Mouse (Mus musculus) intestine, postnatal 0 days (tissue): ENCODE results near the gene Prickle1. TPM values are rescaled to one million over a fixed set of nuclear protein-coding genes. Genes with fewer than 3 reads are reported as not detected.
A peak's percentile ranks its signal among the peaks of the same experiment; 100 is the strongest.

ENCODE experiments used
- ATAC-seq: fragments of 200-750 bp; cut with Nextera tagmentation; 2 replicates; pipeline ENCODE4 v1.8.0; 2017; ENCODE audit warnings: mild to moderate bottlenecking, moderate TSS enrichment, moderate library complexity
- H3K27ac ChIP-seq: fragments of 300-500 bp; sonication (generic); 2 replicates; pipeline ENCODE4 v1.5.1; 2014; ENCODE audit warnings: mild to moderate bottlenecking, low read depth, low read length, moderate library complexity
- H3K27me3 ChIP-seq: fragments of 300-500 bp; sonication (generic); replicated peaks from 2 replicates; pipeline ENCODE4 v1.6.1; 2014; ENCODE audit warnings: low read length, mixed read lengths; ENCODE audit not compliant: control insufficient read depth, insufficient read depth
- H3K36me3 ChIP-seq: fragments of 300-500 bp; sonication (generic); 2 replicates; pipeline ENCODE4 v1.6.1; 2014; ENCODE audit warnings: mild to moderate bottlenecking, moderate library complexity; ENCODE audit not compliant: control insufficient read depth, insufficient read depth
- H3K4me1 ChIP-seq: fragments of 300-500 bp; sonication (generic); replicated peaks from 2 replicates; pipeline ENCODE4 v1.6.1; 2014; ENCODE audit warnings: antibody characterized with exemption, low read length, mixed read lengths; ENCODE audit not compliant: control insufficient read depth, insufficient read depth
- H3K4me2 ChIP-seq: fragments of 300-500 bp; sonication (generic); replicated peaks from 2 replicates; pipeline ENCODE4 v1.6.1; 2014; ENCODE audit warnings: low read depth, mild to moderate bottlenecking, moderate library complexity
- H3K4me3 ChIP-seq: fragments of 300-500 bp; sonication (generic); 2 replicates; pipeline ENCODE4 v1.5.1; 2014; ENCODE audit warnings: low read depth, low read length
- H3K9ac ChIP-seq: fragments of 300-500 bp; sonication (generic); 2 replicates; pipeline ENCODE4 v1.6.1; 2014; ENCODE audit warnings: mild to moderate bottlenecking, low read depth, low read length
- H3K9me3 ChIP-seq: fragments of 300-500 bp; sonication (generic); 2 replicates; pipeline ENCODE4 v1.6.1; 2016; ENCODE audit warnings: mixed run types; ENCODE audit not compliant: control insufficient read depth
- CTCF ChIP-seq: sonication (generic); IDR thresholded peaks from 2 replicates; pipeline ENCODE4 v1.5.1; 2016; ENCODE audit warnings: low read depth, mild to moderate bottlenecking, control low read depth, antibody characterized with exemption, moderate library complexity
- WGBS: fragments of 180-500 bp; shearing (Covaris S2); extraction: QIAGEN DNeasy Blood & Tissue Kit; methylation state at CpG from one replicate; pipeline ENCODE4 v1.1.7; 2014; 5-methylcytosine and 5-hydroxymethylcytosine counted together
- polyA plus RNA-seq: library from polyadenylated mRNA; unstranded; fragments of >200 nt; fragmentation: Nextera tagmentation; extraction: Ambion mirVana; gene quantifications from 2 replicates; pipeline ENCODE4 v1.2.1, GENCODE M21; 2015

Prickle1 gene
- polyA plus RNA-seq, 1 experiment from 2014 or later, result 6.5 TPM

DNA sequence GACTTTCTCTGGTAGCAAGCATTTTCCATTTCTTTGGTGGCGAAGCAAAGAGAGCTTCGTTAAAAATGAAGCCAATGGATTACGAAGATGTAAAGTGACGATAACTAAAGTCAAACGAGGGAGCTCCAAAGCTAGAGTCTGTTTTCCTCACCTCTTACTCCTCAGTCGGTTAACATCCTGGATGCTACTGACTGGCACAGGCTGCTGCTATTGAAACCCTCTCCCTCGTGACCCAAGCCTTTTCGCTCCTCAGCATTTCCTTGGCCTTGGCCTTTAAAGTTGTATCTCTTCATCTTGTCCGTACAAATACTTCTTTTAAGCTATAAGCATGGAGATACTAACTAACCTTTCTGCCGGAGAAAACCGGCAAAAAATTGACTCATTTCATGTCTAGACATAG is 1.3 kb upstream of the Prickle1 start:
- Histone ChIP-seq H3K4me3 (no peak overlapping the region), H3K4me2 (peak overlapping the region; percentile 92), H3K4me1 (0 out of 2 replicates have a peak, but pooled peaks cover 6% of the 10 kb centered on the region), H3K27me3 (no peaks in the 10 kb centered on the region), H3K9me3 (no peaks in the 10 kb centered on the region), H3K27ac (no peak overlapping the region), H3K36me3 (no peaks in the 10 kb centered on the region), H3K9ac (no peak overlapping the region)
- ATAC-seq, result no peak
- 67% methylated on average over 11 of the region's 11 CpGs for WGBS
- no peak for TF ChIP-seq CTCF

GRCm38 (mm10) chr15:93596285-93596684 is 594 bp upstream of the Prickle1 start:
- peak overlapping the region; percentile 92 for H3K4me2 ChIP-seq
- H3K4me1 ChIP-seq, result 0 out of 2 replicates have a peak, but pooled peaks cover 10% of the 10 kb centered on the region
- H3K27ac ChIP-seq, result 0 out of 2 replicates have a peak overlapping the region, but pooled peaks have one; percentile 94
- 1% methylated on average over 11 of the region's 11 CpGs for WGBS
- ATAC-seq, result peak; percentile 22; the same call in 1 of the 2 replicates
- no peaks in the 10 kb centered on the region for H3K36me3 ChIP-seq
- H3K4me3 ChIP-seq, result peak overlapping the region; percentile 89
- H3K9ac ChIP-seq, result peak overlapping the region; percentile 94
- H3K27me3 ChIP-seq, result no peaks in the 10 kb centered on the region
- no peaks in the 10 kb centered on the region for H3K9me3 ChIP-seq
- TF ChIP-seq CTCF, result no peak

GRCm38 (mm10) chr15:93594888-93595698 is 598 bp downstream of the Prickle1 start:
- H3K36me3 ChIP-seq, result no peaks in the 10 kb centered on the region
- H3K4me1 ChIP-seq, result 0 out of 2 replicates have a peak, but pooled peaks cover 10% of the 10 kb centered on the region
- TF ChIP-seq CTCF, result peak; percentile 62
- H3K27ac ChIP-seq, result peak overlapping the region; percentile 94
- H3K4me3 ChIP-seq, result peak overlapping the region; percentile 89
- WGBS, result under 1% methylated on average over 64 of the region's 64 CpGs
- peak overlapping the region; percentile 94 for H3K9ac ChIP-seq
- no peaks in the 10 kb centered on the region for H3K9me3 ChIP-seq
- H3K4me2 ChIP-seq, result peak overlapping the region; percentile 92
- ATAC-seq, result peak; percentile 71
- no peaks in the 10 kb centered on the region for H3K27me3 ChIP-seq

- H3K27me3 ChIP-seq, result no peaks in the 10 kb centered on the region
- H3K27ac ChIP-seq, result peak overlapping the region; percentile 1; the same call in 1 of the 2 replicates
- ATAC-seq, result no peak
- H3K4me2 ChIP-seq, result peak overlapping the region; percentile 92
- H3K4me3 ChIP-seq, result peak overlapping the region; percentile 89
- peak overlapping the region; percentile 94; the same call in 1 of the 2 replicates for H3K9ac ChIP-seq
- no peak for TF ChIP-seq CTCF
- no peaks in the 10 kb centered on the region for H3K36me3 ChIP-seq
- H3K9me3 ChIP-seq, result no peaks in the 10 kb centered on the region
- 18% methylated on average over 10 of the region's 10 CpGs for WGBS
- H3K4me1 ChIP-seq, result 0 out of 2 replicates have a peak, but pooled peaks cover 10% of the 10 kb centered on the region
These were observed 1.3 kb downstream of the Prickle1 start for GRCm38 (mm10) chr15:93594296-93594887.

- H3K9me3 ChIP-seq, result no peaks in the 10 kb centered on the region
- 43% methylated on average over 3 of the region's 3 CpGs for WGBS
- no peaks in the 10 kb centered on the region for H3K27me3 ChIP-seq
- H3K4me1 ChIP-seq, result 0 out of 2 replicates have a peak, but pooled peaks cover 10% of the 10 kb centered on the region
- H3K9ac ChIP-seq, result no peak overlapping the region
- no peak overlapping the region for H3K4me3 ChIP-seq
- TF ChIP-seq CTCF, result no peak
- no peaks in the 10 kb centered on the region for H3K36me3 ChIP-seq
- no peak overlapping the region for H3K27ac ChIP-seq
- no peak for ATAC-seq
- no peak overlapping the region for H3K4me2 ChIP-seq
These were observed 3.1 kb downstream of the Prickle1 start for GRCm38 (mm10) chr15:93592596-93592995.

- no peaks in the 10 kb centered on the region for H3K27me3 ChIP-seq
- 7% methylated on average over 12 of the region's 12 CpGs for WGBS
- no peaks in the 10 kb centered on the region for H3K36me3 ChIP-seq
- peak overlapping the region; percentile 64 for H3K4me2 ChIP-seq
- ATAC-seq, result peak; percentile 48; the same call in 1 of the 2 replicates
- H3K27ac ChIP-seq, result peak overlapping the region; percentile 50; the same call in 1 of the 2 replicates
- peak; percentile 74 for TF ChIP-seq CTCF
- H3K9ac ChIP-seq, result no peak overlapping the region
- H3K4me1 ChIP-seq, result 0 out of 2 replicates have a peak, but pooled peaks cover 10% of the 10 kb centered on the region
- no peaks in the 10 kb centered on the region for H3K9me3 ChIP-seq
- peak overlapping the region; percentile 33 for H3K4me3 ChIP-seq
These were observed 3.8 kb downstream of the Prickle1 start for GRCm38 (mm10) chr15:93591831-93592321.
